Mouse (Mus musculus): ENCODE data around the gene Ugt1a5. TPM values are rescaled to one million over a fixed set of nuclear protein-coding genes. Genes with fewer than 3 reads are reported as not detected.
A peak's percentile ranks its signal among the peaks of the same experiment; 100 is the strongest.
"Not testable (repeated sequence)": the region's sequence is repeated elsewhere in the genome, so short reads cannot be mapped to it uniquely, and the experiment has no call there.

Gene Ugt1a5
- total and polyA plus RNA-seq, 2 experiments from 2014 or later, result 0.26 TPM; not detected in 1

GRCm38 (mm10) chr1:88217576-88217975 is 51.8 kb downstream of the Ugt1a5 start:
- Histone ChIP-seq H3K27ac (no peak overlapping the region), H3K9ac (replicated peaks; ENCODE audit: low read length) (no peak overlapping the region), H3K4me1 (ENCODE audit: insufficient read depth, low read length) (no peaks in the 10 kb centered on the region), H3K27me3 (ENCODE audit: insufficient read depth, low read length) (no peaks in the 10 kb centered on the region), H3K36me3 (ENCODE audit: insufficient read depth, low read length) (no peaks in the 10 kb centered on the region), H3K9me3 (ENCODE audit: low read length) (peaks cover 52% of the 10 kb centered on the region), H3K4me3 (ENCODE audit: low read length) (no peak overlapping the region), H3K4me2 (ENCODE audit: low read depth, low read length) (no peak overlapping the region)
- ATAC-seq (no peak), DNase-seq (ENCODE audit: low spot score) (peak; percentile 10)
- no peak for TF ChIP-seq CTCF (IDR thresholded peaks at IDR 0.05; ENCODE audit: low read depth)
- WGBS, result 46% methylated on average over 3 of the region's 3 CpGs

GRCm38 (mm10) chr1:88218051-88218450 is 52.2 kb downstream of the Ugt1a5 start:
- WGBS, result 75% methylated on average over 9 of the region's 9 CpGs
- no peaks in the 10 kb centered on the region for H3K27me3 ChIP-seq (ENCODE audit: insufficient read depth, low read length)

GRCm38 (mm10) chr1:88218591-88218990 is 52.8 kb downstream of the Ugt1a5 start:
- no peaks in the 10 kb centered on the region for H3K4me1 ChIP-seq (ENCODE audit: insufficient read depth, low read length)
- no peaks in the 10 kb centered on the region for H3K36me3 ChIP-seq (ENCODE audit: insufficient read depth, low read length)
- H3K4me2 ChIP-seq (ENCODE audit: low read depth, low read length), result no peak overlapping the region
- no peak overlapping the region for H3K4me3 ChIP-seq (ENCODE audit: low read length)
- WGBS, result 49% methylated on average over 4 of the region's 4 CpGs
- peaks cover 42% of the 10 kb centered on the region for H3K9me3 ChIP-seq (ENCODE audit: low read length)
- ATAC-seq, result no peak
- no peaks in the 10 kb centered on the region for H3K27me3 ChIP-seq (ENCODE audit: insufficient read depth, low read length)
- no peak overlapping the region for H3K27ac ChIP-seq
- no peak for DNase-seq (ENCODE audit: low spot score)
- H3K9ac ChIP-seq (replicated peaks; ENCODE audit: low read length), result no peak overlapping the region
- no peak for TF ChIP-seq CTCF (IDR thresholded peaks at IDR 0.05; ENCODE audit: low read depth)

More at GRCm38 (mm10) chr1:88218051-88218450, 52.2 kb downstream of the Ugt1a5 start:
- ATAC-seq, result no peak
- no peak for TF ChIP-seq CTCF (IDR thresholded peaks at IDR 0.05; ENCODE audit: low read depth)
- no peak overlapping the region for H3K27ac ChIP-seq
- DNase-seq (ENCODE audit: low spot score), result no peak
- no peak overlapping the region for H3K4me3 ChIP-seq (ENCODE audit: low read length)
- peaks cover 47% of the 10 kb centered on the region for H3K9me3 ChIP-seq (ENCODE audit: low read length)
- no peak overlapping the region for H3K9ac ChIP-seq (replicated peaks; ENCODE audit: low read length)
- H3K4me1 ChIP-seq (ENCODE audit: insufficient read depth, low read length), result no peaks in the 10 kb centered on the region
- H3K4me2 ChIP-seq (ENCODE audit: low read depth, low read length), result no peak overlapping the region
- H3K36me3 ChIP-seq (ENCODE audit: insufficient read depth, low read length), result no peaks in the 10 kb centered on the region

- DNase-seq (ENCODE audit: low spot score) (no peak), ATAC-seq (no peak)
- Histone ChIP-seq H3K4me1 (ENCODE audit: insufficient read depth, low read length) (no peaks in the 10 kb centered on the region), H3K9ac (replicated peaks; ENCODE audit: low read length) (no peak overlapping the region), H3K4me2 (ENCODE audit: low read depth, low read length) (no peak overlapping the region), H3K9me3 (ENCODE audit: low read length) (peaks cover 37% of the 10 kb centered on the region), H3K36me3 (ENCODE audit: insufficient read depth, low read length) (no peaks in the 10 kb centered on the region), H3K27me3 (ENCODE audit: insufficient read depth, low read length) (no peaks in the 10 kb centered on the region), H3K27ac (no peak overlapping the region), H3K4me3 (ENCODE audit: low read length) (no peak overlapping the region)
- no peak for TF ChIP-seq CTCF (IDR thresholded peaks at IDR 0.05; ENCODE audit: low read depth)
- WGBS, result 20% methylated on average over 1 of the region's 1 CpGs
Observed at GRCm38 (mm10) chr1:88219054-88219453, 53.2 kb downstream of the Ugt1a5 start.

GRCm38 (mm10) chr1:88220336-88220735 is 54.5 kb downstream of the Ugt1a5 start:
- Histone ChIP-seq H3K4me3 (ENCODE audit: low read length) (no peak overlapping the region), H3K9me3 (ENCODE audit: low read length) (peaks cover 27% of the 10 kb centered on the region), H3K4me2 (ENCODE audit: low read depth, low read length) (no peak overlapping the region), H3K9ac (replicated peaks; ENCODE audit: low read length) (no peak overlapping the region), H3K4me1 (ENCODE audit: insufficient read depth, low read length) (no peaks in the 10 kb centered on the region), H3K36me3 (ENCODE audit: insufficient read depth, low read length) (no peaks in the 10 kb centered on the region), H3K27ac (no peak overlapping the region), H3K27me3 (ENCODE audit: insufficient read depth, low read length) (no peaks in the 10 kb centered on the region)
- no peak for TF ChIP-seq CTCF (IDR thresholded peaks at IDR 0.05; ENCODE audit: low read depth)
- ATAC-seq (no peak), DNase-seq (ENCODE audit: low spot score) (no peak)

GRCm38 (mm10) chr1:88222216-88222615 is 56.4 kb downstream of the Ugt1a5 start:
- Histone ChIP-seq H3K9me3 (ENCODE audit: low read length) (peaks cover 29% of the 10 kb centered on the region), H3K4me2 (ENCODE audit: low read depth, low read length) (no peak overlapping the region), H3K9ac (replicated peaks; ENCODE audit: low read length) (no peak overlapping the region), H3K4me3 (ENCODE audit: low read length) (no peak overlapping the region), H3K36me3 (ENCODE audit: insufficient read depth, low read length) (no peaks in the 10 kb centered on the region), H3K4me1 (ENCODE audit: insufficient read depth, low read length) (no peaks in the 10 kb centered on the region), H3K27ac (no peak overlapping the region), H3K27me3 (ENCODE audit: insufficient read depth, low read length) (no peaks in the 10 kb centered on the region)
- ATAC-seq (no peak), DNase-seq (ENCODE audit: low spot score) (no peak)
- WGBS, result 50% methylated on average over 2 of the region's 2 CpGs
- no peak for TF ChIP-seq CTCF (IDR thresholded peaks at IDR 0.05; ENCODE audit: low read depth)

GRCm38 (mm10) chr1:88223011-88223515 is 57.3 kb downstream of the Ugt1a5 start:
- DNase-seq (ENCODE audit: low spot score); H3K36me3 ChIP-seq (ENCODE audit: insufficient read depth, low read length); H3K4me1 ChIP-seq (ENCODE audit: insufficient read depth, low read length); H3K4me3 ChIP-seq (ENCODE audit: low read length); H3K9ac ChIP-seq (replicated peaks; ENCODE audit: low read length); H3K27me3 ChIP-seq (ENCODE audit: insufficient read depth, low read length); H3K4me2 ChIP-seq (ENCODE audit: low read depth, low read length); ATAC-seq; H3K27ac ChIP-seq: not testable (repeated sequence)
- peaks cover 32% of the 10 kb centered on the region for H3K9me3 ChIP-seq (ENCODE audit: low read length)
